Mouse (Mus musculus) kidney, postnatal 36 days (tissue): ENCODE results near the gene Slc25a5.

Source experiments
- DNase-seq, 2 experiments: peaks; one replicate each; pipeline ENCODE4 v3.0.0; 2021 to 2022; ENCODE audit warnings: mixed read lengths in 2 of 2

Gene Slc25a5

DNA sequence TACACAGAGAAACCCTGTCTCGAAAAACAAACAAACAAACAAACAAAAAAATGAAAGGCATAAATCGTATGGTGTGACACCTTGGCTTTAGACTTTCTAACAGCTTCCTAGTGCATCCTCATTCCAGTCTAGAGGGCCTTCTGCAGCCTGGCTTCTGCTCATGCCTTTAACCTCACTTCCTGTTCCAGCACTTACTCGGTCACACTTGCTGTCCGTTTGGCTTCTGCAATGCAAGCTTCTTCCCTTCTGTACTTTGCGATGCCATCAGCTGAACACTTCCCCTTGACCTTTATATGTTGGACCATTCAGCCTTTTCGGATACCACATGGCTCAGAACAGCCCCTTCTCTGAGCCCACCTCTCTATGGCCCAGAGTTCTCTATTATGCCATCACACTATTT, 46.2 kb downstream of the Slc25a5 start:
- no peak for DNase-seq

DNA sequence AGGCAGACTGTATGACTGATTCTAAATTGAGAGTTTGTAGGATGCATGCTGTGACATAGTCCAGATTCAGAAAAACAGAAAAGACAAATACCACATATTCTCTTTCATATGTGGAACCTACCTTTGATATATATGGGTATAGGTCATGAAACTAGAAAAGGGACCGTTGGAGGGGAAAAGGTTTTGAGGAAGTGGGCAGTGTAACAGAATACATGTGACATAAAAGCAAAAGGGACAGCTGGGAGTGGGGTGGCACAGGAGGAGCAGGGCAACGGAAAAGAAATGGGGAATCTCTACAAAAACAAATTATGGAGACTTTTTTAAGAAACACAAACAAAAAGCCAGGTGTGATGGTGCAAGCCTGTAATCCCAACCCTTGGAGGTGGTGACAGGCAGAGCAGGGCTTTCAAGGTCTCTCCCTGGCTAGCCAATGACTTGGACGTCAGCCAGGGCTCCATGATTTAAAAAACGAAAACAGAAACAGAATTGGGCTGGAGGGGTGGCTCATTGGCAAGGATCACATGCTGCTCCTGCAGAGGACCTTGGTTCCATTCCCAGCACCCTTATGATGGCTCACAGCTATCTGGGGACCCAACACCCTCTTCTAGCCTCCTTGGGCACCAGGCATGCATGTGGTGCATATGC, 48.0 kb downstream of the Slc25a5 start:
- DNase-seq = no peak

DNA sequence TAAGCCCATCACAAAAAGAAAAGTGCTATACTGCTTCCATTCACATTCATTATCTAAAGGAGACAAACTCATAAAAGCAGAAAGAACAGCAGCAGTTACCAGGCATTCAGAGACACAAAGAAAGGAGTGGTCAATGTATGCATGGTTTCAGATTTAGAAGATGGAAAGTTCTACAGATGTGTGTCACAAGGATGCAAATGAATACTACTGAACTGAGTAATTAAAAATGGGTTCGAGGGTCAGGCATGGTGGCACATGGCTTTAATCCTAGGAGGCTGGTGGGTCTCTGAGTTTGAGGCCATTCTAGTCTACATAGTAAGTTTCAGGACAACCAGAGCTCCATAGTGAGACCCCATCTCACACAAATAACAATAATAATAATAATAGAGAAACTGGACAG, 51.7 kb downstream of the Slc25a5 start:
- DNase-seq = no peak
